19 mouse cellular contexts compared by ENCODE assay signal in the genomic region with DNA sequence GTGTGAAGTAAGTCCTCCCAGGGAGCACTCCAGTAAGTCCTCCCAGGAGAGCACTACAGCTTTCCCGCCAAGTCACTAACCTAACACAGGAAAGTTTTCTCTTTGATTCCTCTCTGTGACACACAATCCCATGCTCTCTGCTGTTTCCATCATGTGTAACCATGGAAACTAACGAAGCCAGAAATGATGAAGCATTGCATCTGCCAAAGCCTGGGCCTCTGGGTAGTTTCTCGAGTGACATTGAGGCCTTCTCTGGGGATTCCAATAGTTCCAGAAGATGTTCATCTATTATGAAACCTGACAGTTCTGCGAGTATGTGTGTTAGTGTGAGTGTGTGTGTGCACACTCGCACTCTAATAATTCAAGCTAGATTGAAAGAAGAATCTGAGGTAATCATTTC.
A peak's percentile ranks its signal among the peaks of the same experiment; 100 is the strongest.
DNase-seq lines count a peak whose midpoint lies in the region; ATAC-seq and TF ChIP-seq lines count a peak whose summit lies in the region.
"Had no signal": no experiment of that assay in that cellular context is flagged by ENCODE, and none has a peak within 500 bp of the region (broad histone marks: within the 10 kb centered on the region; RNA-seq: fewer than 3 reads in every experiment).

No protein-coding gene starts in this region.

- no peak overlapping the region for H3K27ac ChIP-seq in forebrain, embryonic 14.5 days (ENCODE audit: low read depth, low read length)
- no peak overlapping the region for H3K27ac ChIP-seq in forebrain, embryonic 10.5 days
- no peak overlapping the region for H3K27ac ChIP-seq in hindbrain, embryonic 16.5 days (ENCODE audit: low read depth, low read length)
- H3K27ac ChIP-seq in hindbrain, embryonic 11.5 days (ENCODE audit: low read depth, low read length), result no peak overlapping the region
- no peak overlapping the region for H3K27ac ChIP-seq in midbrain, postnatal 0 days (ENCODE audit: low read depth, low read length)
- no peak overlapping the region for H3K27ac ChIP-seq in midbrain, embryonic 13.5 days
- H3K27ac ChIP-seq: embryonic facial prominence, embryonic 13.5 days; heart, adult 2 months; hindbrain, embryonic 12.5 days; intestine, embryonic 15.5 days had no signal

- TF ChIP-seq CTCF in midbrain, postnatal 0 days (IDR thresholded peaks at IDR 0.05), result no peak

- H3K27me3 ChIP-seq in forebrain, embryonic 14.5 days (replicated peaks; ENCODE audit: control insufficient read depth, insufficient read depth, low read length), result no peaks in the 10 kb centered on the region
- no peaks in the 10 kb centered on the region for H3K27me3 ChIP-seq in forebrain, embryonic 10.5 days (ENCODE audit: poor library complexity, severe bottlenecking)
- no peaks in the 10 kb centered on the region for H3K27me3 ChIP-seq in hindbrain, embryonic 16.5 days (replicated peaks; ENCODE audit: control insufficient read depth, insufficient read depth, low read length)
- H3K27me3 ChIP-seq in hindbrain, embryonic 11.5 days (ENCODE audit: control insufficient read depth, insufficient read depth, low read length), result no peaks in the 10 kb centered on the region
- no peaks in the 10 kb centered on the region for H3K27me3 ChIP-seq in midbrain, postnatal 0 days (ENCODE audit: insufficient read depth, low read length)
- no peaks in the 10 kb centered on the region for H3K27me3 ChIP-seq in midbrain, embryonic 13.5 days
- H3K27me3 ChIP-seq: embryonic facial prominence, embryonic 13.5 days; hindbrain, embryonic 12.5 days; intestine, embryonic 15.5 days; Patski had no signal

- no peaks in the 10 kb centered on the region for H3K9me3 ChIP-seq in forebrain, embryonic 14.5 days (replicated peaks; ENCODE audit: control insufficient read depth, low read length)
- H3K9me3 ChIP-seq in forebrain, embryonic 10.5 days, result no peaks in the 10 kb centered on the region
- no peaks in the 10 kb centered on the region for H3K9me3 ChIP-seq in hindbrain, embryonic 16.5 days (ENCODE audit: control insufficient read depth, low read length)
- no peaks in the 10 kb centered on the region for H3K9me3 ChIP-seq in hindbrain, embryonic 11.5 days (ENCODE audit: control insufficient read depth, low read length)
- H3K9me3 ChIP-seq in midbrain, postnatal 0 days (ENCODE audit: low read length), result no peaks in the 10 kb centered on the region
- H3K9me3 ChIP-seq in midbrain, embryonic 13.5 days, result no peaks in the 10 kb centered on the region
- H3K9me3 ChIP-seq: embryonic facial prominence, embryonic 13.5 days; hindbrain, embryonic 12.5 days; intestine, embryonic 15.5 days had no signal

- no peaks in the 10 kb centered on the region for H3K36me3 ChIP-seq in forebrain, embryonic 14.5 days (ENCODE audit: control insufficient read depth, insufficient read depth, low read length)
- no peaks in the 10 kb centered on the region for H3K36me3 ChIP-seq in forebrain, embryonic 10.5 days (replicated peaks)
- no peaks in the 10 kb centered on the region for H3K36me3 ChIP-seq in hindbrain, embryonic 16.5 days (ENCODE audit: control insufficient read depth, insufficient read depth, low read length)
- no peaks in the 10 kb centered on the region for H3K36me3 ChIP-seq in hindbrain, embryonic 11.5 days (ENCODE audit: control insufficient read depth, insufficient read depth, low read length)
- H3K36me3 ChIP-seq in midbrain, postnatal 0 days (ENCODE audit: insufficient read depth, low read length), result no peaks in the 10 kb centered on the region
- no peaks in the 10 kb centered on the region for H3K36me3 ChIP-seq in midbrain, embryonic 13.5 days
- H3K36me3 ChIP-seq: embryonic facial prominence, embryonic 13.5 days; heart, embryonic 12.5 days; hindbrain, embryonic 12.5 days; intestine, embryonic 15.5 days had no signal

- no peak overlapping the region for H3K4me3 ChIP-seq in forebrain, embryonic 14.5 days (ENCODE audit: low read depth, low read length)
- no peak overlapping the region for H3K4me3 ChIP-seq in forebrain, embryonic 10.5 days
- H3K4me3 ChIP-seq in hindbrain, embryonic 16.5 days (ENCODE audit: low read length), result no peak overlapping the region
- no peak overlapping the region for H3K4me3 ChIP-seq in hindbrain, embryonic 11.5 days (ENCODE audit: low read depth, low read length)
- no peak overlapping the region for H3K4me3 ChIP-seq in midbrain, postnatal 0 days (ENCODE audit: low read depth, low read length)
- H3K4me3 ChIP-seq in midbrain, embryonic 13.5 days (replicated peaks), result no peak overlapping the region
- H3K4me3 ChIP-seq: embryonic facial prominence, embryonic 13.5 days; heart, adult 2 months; heart, embryonic 12.5 days; hindbrain, embryonic 12.5 days; intestine, embryonic 15.5 days had no signal

- H3K4me1 ChIP-seq in forebrain, embryonic 14.5 days (ENCODE audit: control insufficient read depth, insufficient read depth, low read length), result no peaks in the 10 kb centered on the region
- H3K4me1 ChIP-seq in forebrain, embryonic 10.5 days, result no peaks in the 10 kb centered on the region
- no peaks in the 10 kb centered on the region for H3K4me1 ChIP-seq in hindbrain, embryonic 16.5 days (ENCODE audit: control insufficient read depth, insufficient read depth, low read depth, low read length)
- no peaks in the 10 kb centered on the region for H3K4me1 ChIP-seq in hindbrain, embryonic 11.5 days (replicated peaks; ENCODE audit: control insufficient read depth, insufficient read depth, low read length)
- no peaks in the 10 kb centered on the region for H3K4me1 ChIP-seq in midbrain, postnatal 0 days (ENCODE audit: insufficient read depth, low read length)
- H3K4me1 ChIP-seq in midbrain, embryonic 13.5 days (replicated peaks), result no peaks in the 10 kb centered on the region
- H3K4me1 ChIP-seq: embryonic facial prominence, embryonic 13.5 days; hindbrain, embryonic 12.5 days; intestine, embryonic 15.5 days had no signal

- ATAC-seq in forebrain, embryonic 14.5 days, result no peak
- 0 out of 2 replicates have a peak, but pooled peaks have one; percentile 34 for ATAC-seq in hindbrain, embryonic 16.5 days
- ATAC-seq in hindbrain, embryonic 11.5 days (ENCODE audit: low FRiP score), result no peak
- no peak for ATAC-seq in midbrain, postnatal 0 days (ENCODE audit: low FRiP score)
- no peak for ATAC-seq in midbrain, embryonic 13.5 days
- ATAC-seq: activated CD4-positive, CD25-positive, alpha-beta regulatory T cell, adult 4 months; intestine, embryonic 15.5 days; Patski had no signal

- DNase-seq in forebrain, embryonic 14.5 days (ENCODE audit: low spot score), result peak; percentile 35
- DNase-seq in forebrain, embryonic 10.5 days (ENCODE audit: extremely low spot score, low spot score), result no peak
- DNase-seq in hindbrain, embryonic 11.5 days (ENCODE audit: low spot score), result no peak
- DNase-seq in midbrain, postnatal 0 days (ENCODE audit: low spot score), result peak; percentile 52
- no peak for DNase-seq in gastrocnemius, postnatal 14 days
- DNase-seq: adrenal gland, postnatal 14 days; cerebellum, adult 11 months; cerebellum, adult 8-10 months; cerebellum, postnatal 14 days; kidney, adult 18-20 months had no signal

- no peak overlapping the region for H3K9ac ChIP-seq in forebrain, embryonic 14.5 days (ENCODE audit: low read length)
- H3K9ac ChIP-seq in hindbrain, embryonic 16.5 days (ENCODE audit: low read depth, low read length), result no peak overlapping the region
- no peak overlapping the region for H3K9ac ChIP-seq in hindbrain, embryonic 11.5 days (ENCODE audit: low read depth, low read length)
- H3K9ac ChIP-seq in midbrain, postnatal 0 days (replicated peaks; ENCODE audit: low read length, poor library complexity, severe bottlenecking), result no peak overlapping the region
- no peak overlapping the region for H3K9ac ChIP-seq in midbrain, embryonic 13.5 days (replicated peaks)
- H3K9ac ChIP-seq: embryonic facial prominence, embryonic 13.5 days; heart, embryonic 12.5 days; hindbrain, embryonic 12.5 days; intestine, embryonic 15.5 days had no signal

- intact Hi-C loops in gastrocnemius, postnatal 14 days (cut with DNase I; ENCODE audit: low total_unique reads), result no loop called here

- WGBS in forebrain, embryonic 14.5 days, result 75% methylated on average over 5 of the region's 5 CpGs
- WGBS in forebrain, embryonic 10.5 days, result 87% methylated on average over 5 of the region's 5 CpGs
- 64% methylated on average over 5 of the region's 5 CpGs for WGBS in hindbrain, embryonic 16.5 days
- 86% methylated on average over 5 of the region's 5 CpGs for WGBS in hindbrain, embryonic 11.5 days
- WGBS in midbrain, postnatal 0 days, result 68% methylated on average over 5 of the region's 5 CpGs
- 81% methylated on average over 5 of the region's 5 CpGs for WGBS in midbrain, embryonic 13.5 days

- H3K4me2 ChIP-seq in forebrain, embryonic 14.5 days (ENCODE audit: low read length), result no peak overlapping the region
- no peak overlapping the region for H3K4me2 ChIP-seq in hindbrain, embryonic 16.5 days (ENCODE audit: low read length)
- no peak overlapping the region for H3K4me2 ChIP-seq in hindbrain, embryonic 11.5 days (replicated peaks; ENCODE audit: low read depth, low read length)
- no peak overlapping the region for H3K4me2 ChIP-seq in midbrain, postnatal 0 days (ENCODE audit: low read depth, low read length, poor library complexity, severe bottlenecking)
- H3K4me2 ChIP-seq in midbrain, embryonic 13.5 days (replicated peaks), result no peak overlapping the region
- H3K4me2 ChIP-seq: embryonic facial prominence, embryonic 13.5 days; heart, embryonic 12.5 days; hindbrain, embryonic 12.5 days; intestine, embryonic 15.5 days had no signal

Comparison
In these comparisons a context has a peak if more than half of its experiments do, and no peak if none do; other contexts are left out.
1. DNase-seq: peak in forebrain, embryonic 14.5 days (single experiment) and midbrain, postnatal 0 days (single experiment); none in forebrain, embryonic 10.5 days (single experiment), hindbrain, embryonic 11.5 days (single experiment) and gastrocnemius, postnatal 14 days (single experiment).